Mouse (Mus musculus) spleen, embryonic (tissue): Measurements from ENCODE around the gene Oprd1.

Experiments used
- CTCF ChIA-PET: fragments of 350-600 bp; sonication (Branson Sonifier 250); formaldehyde crosslinking; loops from one replicate; lab custom pipeline; 2022; lab: Charles Lee

The Oprd1 gene

GRCm38 (mm10) chr4:132137013-132137412, 7.3 kb downstream of the Oprd1 start:
- CTCF ChIA-PET: no interaction called here

GRCm38 (mm10) chr4:132133920-132134319, 10.4 kb downstream of the Oprd1 start:
- CTCF ChIA-PET: no interaction called here

GRCm38 (mm10) chr4:132133381-132133780, 10.9 kb downstream of the Oprd1 start:
- CTCF ChIA-PET: no interaction called here

- CTCF ChIA-PET: no interaction called here
Observed at GRCm38 (mm10) chr4:132132297-132132696, 12.0 kb downstream of the Oprd1 start.

GRCm38 (mm10) chr4:132131790-132132189, 12.5 kb downstream of the Oprd1 start:
- CTCF ChIA-PET: no interaction called here

- CTCF ChIA-PET: no interaction called here
Observed at GRCm38 (mm10) chr4:132131116-132131515, 13.2 kb downstream of the Oprd1 start.

GRCm38 (mm10) chr4:132130645-132131044, 13.6 kb downstream of the Oprd1 start:
- CTCF ChIA-PET: no interaction called here

GRCm38 (mm10) chr4:132130134-132130533, 14.2 kb downstream of the Oprd1 start:
- CTCF ChIA-PET: no interaction called here

- CTCF ChIA-PET: no interaction called here
Observed at GRCm38 (mm10) chr4:132128997-132129636, 15.2 kb downstream of the Oprd1 start.

- CTCF ChIA-PET: no interaction called here
Observed at GRCm38 (mm10) chr4:132127091-132127490, 17.2 kb downstream of the Oprd1 start.

- CTCF ChIA-PET: no interaction called here
Observed at GRCm38 (mm10) chr4:132123166-132123565, 21.1 kb downstream of the Oprd1 start.

GRCm38 (mm10) chr4:132121674-132122073, 22.6 kb downstream of the Oprd1 start:
- CTCF ChIA-PET: no interaction called here

GRCm38 (mm10) chr4:132119566-132119965, 24.7 kb downstream of the Oprd1 start:
- CTCF ChIA-PET: no interaction called here

- CTCF ChIA-PET: no interaction called here
Observed at GRCm38 (mm10) chr4:132116315-132116714, 28.0 kb downstream of the Oprd1 start.

GRCm38 (mm10) chr4:132113411-132114095, 30.7 kb downstream of the Oprd1 start:
- CTCF ChIA-PET: no interaction called here

GRCm38 (mm10) chr4:132111227-132111626, 33.1 kb downstream of the Oprd1 start:
- CTCF ChIA-PET: no interaction called here

- CTCF ChIA-PET: interaction anchor here (0.6 kb wide), 1 partner anchor 256 kb away, joined by 3 read pairs; no protein-coding TSS in a partner anchor
Observed at GRCm38 (mm10) chr4:132108221-132108620, 36.1 kb downstream of the Oprd1 start.

GRCm38 (mm10) chr4:132101152-132101551, 43.1 kb downstream of the Oprd1 start:
- CTCF ChIA-PET: interaction anchor here (0.5 kb wide), 1 partner anchor 149 kb away, joined by 6 read pairs; no protein-coding TSS in a partner anchor

- CTCF ChIA-PET: no interaction called here
Observed at GRCm38 (mm10) chr4:132099548-132099947, 44.7 kb downstream of the Oprd1 start.

GRCm38 (mm10) chr4:132095043-132095442, 49.2 kb downstream of the Oprd1 start:
- CTCF ChIA-PET: interaction anchor here (0.5 to 0.7 kb wide), 2 partner anchors 172 to 175 kb away, joined by 3 read pairs; no protein-coding TSS in a partner anchor

GRCm38 (mm10) chr4:132093928-132094327, 50.4 kb downstream of the Oprd1 start:
- CTCF ChIA-PET: no interaction called here

GRCm38 (mm10) chr4:132093136-132093535, 51.1 kb downstream of the Oprd1 start:
- CTCF ChIA-PET: no interaction called here

- CTCF ChIA-PET: interaction anchor here (0.5 to 1.6 kb wide), 4 partner anchors 64 to 425 kb away, joined by 3 to 8 read pairs (median 4); no protein-coding TSS in a partner anchor
Observed at GRCm38 (mm10) chr4:132088921-132089320, 55.4 kb downstream of the Oprd1 start.
